Mouse (Mus musculus): Measurements from ENCODE around the gene 4930595D18Rik. TPM values are rescaled to one million over a fixed set of nuclear protein-coding genes. Genes with fewer than 3 reads are reported as not detected.

4930595D18Rik gene
- polyA plus RNA-seq, 1 experiment = not detected

DNA sequence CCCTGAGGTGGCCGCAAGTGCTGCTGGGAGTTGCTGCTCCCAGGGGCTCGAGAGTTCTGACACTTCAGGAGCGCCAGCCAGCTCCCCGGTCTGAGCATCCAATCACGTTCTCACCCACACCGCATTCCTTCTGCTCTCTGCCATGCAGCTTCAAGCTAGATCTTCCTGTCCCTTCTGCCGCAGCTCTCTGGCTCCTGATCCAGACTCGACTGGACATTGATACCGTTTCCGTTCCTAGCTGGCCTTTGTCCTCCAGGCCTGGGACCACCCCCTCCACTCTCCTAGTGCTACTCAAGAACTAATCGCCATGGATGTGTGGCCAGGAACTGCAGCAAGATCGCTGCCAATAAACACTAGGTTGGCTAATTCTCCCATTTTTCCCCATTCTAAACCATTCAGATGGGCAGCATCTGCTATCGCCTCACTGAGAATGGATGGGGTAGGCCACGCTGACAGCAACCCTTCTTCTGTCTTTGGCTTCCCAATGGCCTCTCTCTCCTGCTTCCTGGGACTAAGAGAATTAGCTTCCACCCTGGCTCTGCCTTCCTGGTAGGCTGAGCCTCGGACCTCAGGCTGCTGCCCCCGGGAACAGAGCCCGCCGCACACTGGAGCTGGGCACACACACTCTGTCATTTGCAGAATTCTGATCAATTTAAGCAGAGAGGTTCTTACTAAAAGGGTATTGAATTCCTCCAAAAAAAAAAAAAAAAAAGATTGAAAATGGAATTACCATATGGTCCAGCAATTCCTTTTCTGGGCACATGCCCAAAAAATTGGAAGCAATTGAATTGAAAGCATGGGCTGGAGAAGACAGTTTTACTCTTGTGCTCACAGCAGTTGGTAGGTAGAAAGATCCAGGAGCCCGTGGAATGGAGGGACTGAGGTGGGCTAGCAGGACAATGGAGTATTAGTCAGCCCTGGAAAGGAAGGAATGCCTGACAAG lies 49.2 kb downstream of the 4930595D18Rik start:
- H3ac ChIP-seq (ENCODE audit: control insufficient read depth, insufficient read length) = no peak overlapping the region
- H3K36me3 ChIP-seq (ENCODE audit: control insufficient read depth, insufficient read depth) = no peaks in the 10 kb centered on the region
- TF ChIP-seq E2F4 (IDR thresholded peaks at IDR 0.05; ENCODE audit: insufficient read depth) (no peak), MYOD1 (IDR thresholded peaks at IDR 0.05; ENCODE audit: control insufficient read depth in 1 of 3, insufficient read length in 2 of 3, low read depth in 2 of 3) (no peak), TCF12 (IDR thresholded peaks at IDR 0.05; ENCODE audit: insufficient read depth, poor library complexity, severe bottlenecking) (no peak), POLR2AphosphoS2 (IDR thresholded peaks at IDR 0.05; ENCODE audit: insufficient read length, low read depth) (no peak), TCF3 (IDR thresholded peaks at IDR 0.05; ENCODE audit: insufficient read length, low read depth) (no peak), CEBPB (IDR thresholded peaks at IDR 0.05; ENCODE audit: insufficient read depth, poor library complexity, severe bottlenecking) (no peak), REST (IDR thresholded peaks at IDR 0.05; ENCODE audit: insufficient read depth, insufficient read length) (no peak), MAX (IDR thresholded peaks at IDR 0.05; ENCODE audit: low read depth) (no peak), POLR2A (IDR thresholded peaks at IDR 0.05; ENCODE audit: insufficient read length, low read depth) (no peak)
- no peak overlapping the region for H3K4me2 ChIP-seq (ENCODE audit: low read depth)
- H3K79me2 ChIP-seq (ENCODE audit: control insufficient read depth, insufficient read depth) = no peaks in the 10 kb centered on the region
- no peaks in the 10 kb centered on the region for H3K27me3 ChIP-seq (ENCODE audit: control insufficient read depth, insufficient read depth, insufficient read length)
- no peak overlapping the region for H3K4me3 ChIP-seq

DNA sequence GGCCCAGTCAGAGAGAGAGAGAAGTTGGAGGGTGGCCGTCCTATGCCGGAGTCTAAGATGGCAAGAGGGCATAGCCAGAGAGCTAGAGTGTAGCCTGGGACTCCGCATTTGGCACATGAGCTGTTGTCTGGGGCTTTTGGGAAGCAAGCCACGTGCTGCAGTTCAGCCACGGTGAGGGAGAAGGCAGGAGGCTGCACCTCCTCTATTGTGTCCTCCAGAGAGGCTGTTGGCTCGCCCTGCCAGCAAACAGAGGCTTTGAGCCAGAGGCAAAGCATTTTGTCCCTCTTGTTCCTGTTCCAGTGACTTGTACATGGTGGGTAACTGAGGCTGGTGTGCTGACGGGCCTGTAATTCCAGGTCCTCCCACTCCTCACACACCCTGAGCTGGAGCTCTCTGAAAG lies 50.1 kb downstream of the 4930595D18Rik start:
- TF ChIP-seq TCF3 (IDR thresholded peaks at IDR 0.05; ENCODE audit: insufficient read length, low read depth) (no peak), REST (IDR thresholded peaks at IDR 0.05; ENCODE audit: insufficient read depth, insufficient read length) (no peak), MYOD1 (IDR thresholded peaks at IDR 0.05; ENCODE audit: control insufficient read depth in 1 of 3, insufficient read length in 2 of 3, low read depth in 2 of 3) (no peak), SRF (IDR thresholded peaks at IDR 0.05; ENCODE audit: control insufficient read depth, insufficient read length, low read depth) (no peak), E2F4 (IDR thresholded peaks at IDR 0.05; ENCODE audit: insufficient read depth) (no peak), TCF12 (IDR thresholded peaks at IDR 0.05; ENCODE audit: insufficient read depth, poor library complexity, severe bottlenecking) (no peak), MAX (IDR thresholded peaks at IDR 0.05; ENCODE audit: low read depth) (no peak), MYOG (IDR thresholded peaks at IDR 0.05; ENCODE audit: control insufficient read depth in 1 of 3, insufficient read depth in 1 of 3, insufficient read length in 2 of 3, low read depth in 2 of 3) (no peak), POLR2A (IDR thresholded peaks at IDR 0.05; ENCODE audit: insufficient read length, low read depth) (no peak), USF1 (IDR thresholded peaks at IDR 0.05; ENCODE audit: low read depth) (no peak), CEBPB (IDR thresholded peaks at IDR 0.05; ENCODE audit: insufficient read depth, poor library complexity, severe bottlenecking) (no peak), POLR2AphosphoS2 (IDR thresholded peaks at IDR 0.05; ENCODE audit: insufficient read length, low read depth) (no peak)
- Histone ChIP-seq H3K36me3 (ENCODE audit: control insufficient read depth, insufficient read depth) (no peaks in the 10 kb centered on the region), H3K79me2 (ENCODE audit: control insufficient read depth, insufficient read depth) (no peaks in the 10 kb centered on the region), H3K4me3 (no peak overlapping the region), H3K4me2 (ENCODE audit: low read depth) (no peak overlapping the region), H3K27me3 (ENCODE audit: control insufficient read depth, insufficient read depth, insufficient read length) (no peaks in the 10 kb centered on the region), H3ac (ENCODE audit: control insufficient read depth, insufficient read length) (no peak overlapping the region)

DNA sequence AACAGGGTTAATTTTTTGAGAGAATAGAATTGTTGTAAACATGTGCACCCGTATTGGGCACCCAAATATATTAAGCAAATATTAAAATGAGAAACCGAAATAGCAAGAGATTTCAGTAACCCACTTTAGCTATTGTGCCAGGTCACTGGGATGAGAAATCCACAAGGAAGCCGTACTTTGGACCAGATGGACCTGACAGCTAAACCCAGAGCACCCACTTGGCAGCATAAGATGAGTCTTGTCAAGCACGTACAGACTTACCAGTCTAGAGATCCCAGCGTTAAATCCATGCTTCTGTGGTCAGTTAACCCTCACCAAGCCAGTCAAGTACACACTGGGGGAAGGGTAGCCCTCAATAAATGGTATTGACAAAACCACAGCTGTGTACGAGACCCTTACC lies 58.6 kb downstream of the 4930595D18Rik start:
- Histone ChIP-seq H3K79me2 (ENCODE audit: control insufficient read depth, insufficient read depth) (no peaks in the 10 kb centered on the region), H3ac (ENCODE audit: control insufficient read depth, insufficient read length) (no peak overlapping the region), H3K4me2 (ENCODE audit: low read depth) (no peak overlapping the region), H3K4me3 (no peak overlapping the region), H3K36me3 (ENCODE audit: control insufficient read depth, insufficient read depth) (no peaks in the 10 kb centered on the region), H3K27me3 (ENCODE audit: control insufficient read depth, insufficient read depth, insufficient read length) (no peaks in the 10 kb centered on the region)
- TF ChIP-seq MAX (IDR thresholded peaks at IDR 0.05; ENCODE audit: low read depth) (no peak), TCF12 (IDR thresholded peaks at IDR 0.05; ENCODE audit: insufficient read depth, poor library complexity, severe bottlenecking) (no peak), SRF (IDR thresholded peaks at IDR 0.05; ENCODE audit: control insufficient read depth, insufficient read length, low read depth) (no peak), REST (IDR thresholded peaks at IDR 0.05; ENCODE audit: insufficient read depth, insufficient read length) (no peak), MYOG (IDR thresholded peaks at IDR 0.05; ENCODE audit: control insufficient read depth in 1 of 3, insufficient read depth in 1 of 3, insufficient read length in 2 of 3, low read depth in 2 of 3) (no peak), TCF3 (IDR thresholded peaks at IDR 0.05; ENCODE audit: insufficient read length, low read depth) (no peak), USF1 (IDR thresholded peaks at IDR 0.05; ENCODE audit: low read depth) (no peak), POLR2AphosphoS2 (IDR thresholded peaks at IDR 0.05; ENCODE audit: insufficient read length, low read depth) (no peak), E2F4 (IDR thresholded peaks at IDR 0.05; ENCODE audit: insufficient read depth) (no peak)

DNA sequence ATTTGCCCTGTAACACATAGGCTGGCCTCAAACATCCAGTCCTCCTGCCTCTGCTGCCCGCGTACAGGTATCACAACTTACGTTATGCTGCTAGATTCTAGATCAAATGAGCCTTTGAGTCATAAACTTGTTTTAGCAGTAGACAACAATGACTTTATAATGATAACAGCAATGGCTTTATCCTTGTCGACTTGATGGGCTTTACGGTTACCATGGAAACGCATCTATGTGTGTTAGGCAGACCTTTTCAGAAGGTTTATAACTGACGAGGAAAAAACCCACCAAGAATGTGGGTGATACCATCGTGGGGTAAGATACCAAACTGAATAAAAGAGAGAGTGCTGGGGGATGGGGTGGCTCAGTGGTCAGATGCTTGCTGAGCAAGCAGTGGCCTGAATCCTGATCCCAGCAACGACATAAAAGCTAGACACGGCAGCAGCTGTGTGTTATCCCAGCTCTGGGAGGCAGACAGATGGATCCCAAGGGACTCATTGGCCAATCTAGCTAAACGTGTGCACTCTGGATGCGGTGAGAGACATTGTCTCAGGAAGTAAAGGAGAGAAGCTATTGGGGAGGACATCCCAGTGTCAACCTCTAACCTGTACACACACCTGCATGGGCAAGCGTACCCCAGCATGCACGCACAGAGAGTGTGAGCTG lies 59.6 kb downstream of the 4930595D18Rik start:
- H3K4me2 ChIP-seq (ENCODE audit: low read depth) = no peak overlapping the region
- H3K27me3 ChIP-seq (ENCODE audit: control insufficient read depth, insufficient read depth, insufficient read length) = no peaks in the 10 kb centered on the region
- no peak for TF ChIP-seq TCF12 (IDR thresholded peaks at IDR 0.05; ENCODE audit: insufficient read depth, poor library complexity, severe bottlenecking)
- TF ChIP-seq CEBPB (IDR thresholded peaks at IDR 0.05; ENCODE audit: insufficient read depth, poor library complexity, severe bottlenecking) = no peak
- TF ChIP-seq REST (IDR thresholded peaks at IDR 0.05; ENCODE audit: insufficient read depth, insufficient read length) = no peak
- TF ChIP-seq SRF (IDR thresholded peaks at IDR 0.05; ENCODE audit: control insufficient read depth, insufficient read length, low read depth) = no peak
- TF ChIP-seq POLR2AphosphoS2 (IDR thresholded peaks at IDR 0.05; ENCODE audit: insufficient read length, low read depth) = no peak
- TF ChIP-seq MYOD1 (IDR thresholded peaks at IDR 0.05; ENCODE audit: control insufficient read depth in 1 of 3, insufficient read length in 2 of 3, low read depth in 2 of 3) = no peak
- TF ChIP-seq POLR2A (IDR thresholded peaks at IDR 0.05; ENCODE audit: insufficient read length, low read depth) = no peak
- no peak for TF ChIP-seq USF1 (IDR thresholded peaks at IDR 0.05; ENCODE audit: low read depth)
- TF ChIP-seq E2F4 (IDR thresholded peaks at IDR 0.05; ENCODE audit: insufficient read depth) = no peak
- TF ChIP-seq TCF3 (IDR thresholded peaks at IDR 0.05; ENCODE audit: insufficient read length, low read depth) = no peak
- TF ChIP-seq MYOG (IDR thresholded peaks at IDR 0.05; ENCODE audit: control insufficient read depth in 1 of 3, insufficient read depth in 1 of 3, insufficient read length in 2 of 3, low read depth in 2 of 3) = no peak
- TF ChIP-seq MAX (IDR thresholded peaks at IDR 0.05; ENCODE audit: low read depth) = no peak
- no peaks in the 10 kb centered on the region for H3K36me3 ChIP-seq (ENCODE audit: control insufficient read depth, insufficient read depth)
- no peak overlapping the region for H3K4me3 ChIP-seq
- no peak overlapping the region for H3ac ChIP-seq (ENCODE audit: control insufficient read depth, insufficient read length)
- no peaks in the 10 kb centered on the region for H3K79me2 ChIP-seq (ENCODE audit: control insufficient read depth, insufficient read depth)

Data from myocyte (in vitro differentiated cells).